Mouse (Mus musculus) lung, embryonic 16.5 days (tissue): ENCODE measurements around the gene Pld2. TPM values are rescaled to one million over a fixed set of nuclear protein-coding genes. Genes with fewer than 3 reads are reported as not detected.
A peak's percentile ranks its signal among the peaks of the same experiment; 100 is the strongest.
"Not testable (repeated sequence)": the region's sequence is repeated elsewhere in the genome, so short reads cannot be mapped to it uniquely, and the experiment has no call there.

ENCODE experiments used
- ATAC-seq: fragments of 200-750 bp; cut with Nextera tagmentation; 2 replicates; pipeline ENCODE4 v1.8.0; 2017; ENCODE audit warnings: low read depth, mild to moderate bottlenecking, moderate library complexity
- H3K27ac ChIP-seq: fragments of 300-500 bp; sonication (generic); 2 replicates; pipeline ENCODE4 v1.5.1; 2014; ENCODE audit warnings: mild to moderate bottlenecking, control low read depth, low read length
- H3K27me3 ChIP-seq: fragments of 300-500 bp; sonication (generic); 2 replicates; pipeline ENCODE4 v1.6.1; 2014; ENCODE audit warnings: low read depth, low read length, mixed read lengths; ENCODE audit not compliant: control insufficient read depth, insufficient read depth
- H3K36me3 ChIP-seq: fragments of 300-500 bp; sonication (generic); 2 replicates; pipeline ENCODE4 v1.6.1; 2014; ENCODE audit warnings: low read length; ENCODE audit not compliant: control insufficient read depth, insufficient read depth
- H3K4me1 ChIP-seq: fragments of 300-500 bp; sonication (generic); replicated peaks from 2 replicates; pipeline ENCODE4 v1.6.1; 2014; ENCODE audit warnings: low read length, mixed read lengths; ENCODE audit not compliant: control insufficient read depth, insufficient read depth
- H3K4me2 ChIP-seq: fragments of 300-500 bp; sonication (generic); 2 replicates; pipeline ENCODE4 v1.6.1; 2014; ENCODE audit warnings: low read depth, low read length, control low read depth
- H3K4me3 ChIP-seq: fragments of 300-500 bp; sonication (generic); 2 replicates; pipeline ENCODE4 v1.5.1; 2014; ENCODE audit warnings: mild to moderate bottlenecking, low read length, control low read depth
- H3K9ac ChIP-seq: fragments of 300-500 bp; sonication (generic); 2 replicates; pipeline ENCODE4 v1.6.1; 2014; ENCODE audit warnings: low read length, control low read depth
- H3K9me3 ChIP-seq: fragments of 300-500 bp; sonication (generic); 2 replicates; pipeline ENCODE4 v1.6.1; 2016; ENCODE audit warnings: low read length; ENCODE audit not compliant: control insufficient read depth
- WGBS: fragments of 180-500 bp; shearing (Covaris S2); extraction: QIAGEN DNeasy Blood & Tissue Kit; methylation state at CpG from one replicate; pipeline ENCODE4 v1.1.7; 2014; 5-methylcytosine and 5-hydroxymethylcytosine counted together
- polyA plus RNA-seq: library from polyadenylated mRNA; unstranded; fragments of >200 nt; fragmentation: Nextera tagmentation; extraction: Ambion mirVana; gene quantifications from 2 replicates; pipeline ENCODE4 v1.2.1, GENCODE M21; 2015

The Pld2 gene
- polyA plus RNA-seq, 1 experiment from 2014 or later: 12.5 TPM

DNA sequence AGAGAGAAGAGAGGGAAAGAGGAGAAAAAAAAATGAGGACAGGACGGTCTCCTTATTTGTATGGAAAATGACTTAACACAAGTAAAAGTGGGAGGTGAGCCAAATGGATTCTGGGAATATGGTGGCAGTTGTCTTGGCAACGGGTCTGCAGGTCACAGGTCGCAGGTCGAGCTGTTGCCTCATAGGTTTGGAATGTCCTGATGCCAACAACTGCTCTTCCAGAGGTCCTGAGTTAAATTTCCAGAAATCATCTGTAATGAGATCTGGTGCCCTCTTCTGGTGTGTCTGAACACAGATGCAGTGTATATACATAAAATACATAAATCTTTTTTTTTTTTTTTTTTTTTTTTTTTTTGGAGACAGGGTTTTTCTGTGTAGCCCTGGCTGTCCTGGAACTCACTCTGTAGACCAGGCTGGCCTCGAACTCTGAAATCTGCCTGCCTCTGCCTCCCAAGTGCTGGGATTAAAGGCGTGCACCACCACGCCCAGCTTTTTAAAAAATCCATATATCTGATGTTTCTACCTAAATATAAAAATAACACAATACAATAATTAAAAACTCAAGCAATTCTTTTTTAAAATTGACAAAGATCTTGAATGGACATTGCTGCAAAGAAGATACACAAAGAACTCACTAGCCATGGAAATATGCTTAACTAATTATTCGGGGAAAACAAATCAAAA lies 16.4 kb upstream of the Pld2 start:
- not testable (repeated sequence) for H3K27ac ChIP-seq, H3K4me2 ChIP-seq, H3K9ac ChIP-seq, H3K9me3 ChIP-seq, ATAC-seq, H3K4me1 ChIP-seq, H3K4me3 ChIP-seq, H3K27me3 ChIP-seq
- H3K36me3 ChIP-seq: peaks cover 17% of the 10 kb centered on the region
- 78% methylated on average over 8 of the region's 8 CpGs for WGBS

DNA sequence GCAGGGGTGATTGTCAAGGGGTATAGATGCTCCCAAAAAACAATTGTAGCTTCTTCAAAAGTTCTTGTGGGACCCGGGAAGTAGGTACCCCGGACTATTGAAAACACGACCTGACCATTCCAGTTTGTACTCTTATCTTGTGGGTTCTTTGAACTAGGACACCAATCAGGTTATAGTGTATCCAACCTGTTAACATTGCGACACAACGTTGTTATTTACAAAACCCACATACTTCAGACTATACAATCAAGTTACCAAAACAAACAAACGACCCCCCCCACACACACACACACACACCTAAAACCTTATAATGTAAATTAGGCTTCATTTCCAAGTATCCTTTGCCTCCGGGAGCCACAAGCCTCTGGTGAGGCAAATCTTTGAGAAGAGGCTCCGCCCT lies 15.1 kb upstream of the Pld2 start:
- Histone ChIP-seq H3K4me2 (peak overlapping the region; percentile 37), H3K27ac (no peak overlapping the region), H3K4me1 (peaks cover 8% of the 10 kb centered on the region), H3K9me3 (no peaks in the 10 kb centered on the region), H3K27me3 (no peaks in the 10 kb centered on the region), H3K9ac (peak overlapping the region; percentile 36), H3K36me3 (peaks cover 18% of the 10 kb centered on the region), H3K4me3 (peak overlapping the region; percentile 78)
- WGBS: 4% methylated on average over 8 of the region's 8 CpGs
- no peak for ATAC-seq

DNA sequence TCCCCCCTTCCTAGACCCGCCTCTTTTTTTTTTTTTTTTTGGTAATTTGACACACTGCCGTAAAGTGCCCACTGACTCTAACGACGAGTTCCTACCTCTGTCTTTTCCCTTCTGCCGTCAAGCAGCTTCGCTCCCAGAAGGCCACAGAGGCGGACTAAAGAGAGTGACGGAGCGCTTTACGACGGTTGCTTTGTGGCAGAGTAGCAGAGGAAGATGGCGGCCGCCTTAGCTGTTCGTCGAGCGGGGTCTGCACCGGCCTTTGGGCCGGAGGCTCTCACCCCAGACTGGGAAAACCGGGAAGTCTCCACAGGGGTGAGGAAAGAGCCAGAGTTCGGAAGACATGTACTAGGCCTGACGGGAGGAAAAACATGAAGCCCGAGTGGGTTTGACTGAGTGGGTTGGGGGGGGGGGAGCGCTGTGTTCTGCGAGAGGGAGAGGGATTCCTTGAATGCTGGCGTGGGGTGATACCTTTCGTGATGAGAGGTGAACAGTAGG lies 14.6 kb upstream of the Pld2 start, which contains the start of gene Psmb6:
Gene Psmb6 (plus strand): TSS at position 184 of the 495 bp plus-strand sequence.
- H3K4me1 ChIP-seq: peaks cover 5% of the 10 kb centered on the region
- H3K27ac ChIP-seq: no peak within 1 kb of the TSS
- H3K27me3 ChIP-seq: no peaks in the 10 kb centered on the region
- peak; percentile 95 for ATAC-seq
- peak within 1 kb of the TSS; percentile 81 for H3K9ac ChIP-seq
- H3K9me3 ChIP-seq: no peaks in the 10 kb centered on the region
- peak within 1 kb of the TSS; percentile 58 for H3K4me2 ChIP-seq
- H3K36me3 ChIP-seq: peaks cover 18% of the 10 kb centered on the region
- 0% methylated on average over 25 of the region's 26 CpGs for WGBS
- peak within 1 kb of the TSS; percentile 78 for H3K4me3 ChIP-seq

DNA sequence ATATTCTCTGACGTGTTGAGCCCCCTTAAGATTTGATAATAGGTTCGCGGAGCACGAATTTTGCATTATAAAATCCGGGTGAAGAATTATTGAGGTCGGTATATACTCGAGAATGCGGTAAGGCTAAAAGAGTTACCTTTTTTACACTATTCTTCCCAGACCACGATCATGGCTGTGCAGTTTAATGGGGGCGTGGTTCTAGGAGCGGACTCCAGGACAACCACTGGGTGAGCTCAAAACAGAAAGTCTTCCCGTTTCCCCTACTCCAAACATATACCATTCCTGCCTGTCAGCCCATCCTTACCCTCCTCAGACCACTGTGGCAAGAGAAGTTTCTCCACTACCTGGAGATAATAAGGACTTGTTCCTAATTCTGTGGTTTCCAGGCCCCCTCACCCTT lies 14.1 kb upstream of the Pld2 start:
- ATAC-seq: peak; percentile 42
- H3K27ac ChIP-seq: no peak overlapping the region
- 1% methylated on average over 12 of the region's 12 CpGs for WGBS

DNA sequence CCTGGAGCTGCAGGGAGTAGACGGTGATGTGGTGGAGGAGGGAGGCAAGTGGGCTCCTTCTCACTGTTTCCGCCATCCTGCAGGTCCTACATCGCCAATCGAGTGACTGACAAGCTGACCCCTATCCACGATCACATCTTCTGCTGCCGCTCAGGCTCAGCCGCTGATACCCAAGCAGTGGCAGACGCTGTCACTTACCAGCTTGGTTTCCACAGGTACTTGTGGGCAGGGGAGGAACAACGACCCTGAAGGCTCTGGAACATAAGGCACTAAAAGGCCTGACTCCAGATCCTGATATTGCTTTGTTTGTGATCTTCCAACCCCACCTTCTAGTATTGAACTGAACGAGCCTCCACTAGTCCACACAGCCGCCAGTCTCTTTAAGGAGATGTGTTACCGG lies 13.7 kb upstream of the Pld2 start:
- ATAC-seq: no peak
- Histone ChIP-seq H3K9me3 (no peaks in the 10 kb centered on the region), H3K9ac (peak overlapping the region; percentile 81), H3K27me3 (no peaks in the 10 kb centered on the region), H3K27ac (no peak overlapping the region), H3K4me1 (peaks cover 5% of the 10 kb centered on the region), H3K4me2 (peak overlapping the region; percentile 58), H3K36me3 (peaks cover 18% of the 10 kb centered on the region), H3K4me3 (peak overlapping the region; percentile 78)
- WGBS: 78% methylated on average over 12 of the region's 12 CpGs

More for the DNA sequence above, 14.1 kb upstream of the Pld2 start:
- Histone ChIP-seq H3K4me1 (peaks cover 5% of the 10 kb centered on the region), H3K27me3 (no peaks in the 10 kb centered on the region), H3K36me3 (peaks cover 18% of the 10 kb centered on the region), H3K9ac (peak overlapping the region; percentile 81), H3K4me2 (peak overlapping the region; percentile 58), H3K4me3 (peak overlapping the region; percentile 78), H3K9me3 (no peaks in the 10 kb centered on the region)

DNA sequence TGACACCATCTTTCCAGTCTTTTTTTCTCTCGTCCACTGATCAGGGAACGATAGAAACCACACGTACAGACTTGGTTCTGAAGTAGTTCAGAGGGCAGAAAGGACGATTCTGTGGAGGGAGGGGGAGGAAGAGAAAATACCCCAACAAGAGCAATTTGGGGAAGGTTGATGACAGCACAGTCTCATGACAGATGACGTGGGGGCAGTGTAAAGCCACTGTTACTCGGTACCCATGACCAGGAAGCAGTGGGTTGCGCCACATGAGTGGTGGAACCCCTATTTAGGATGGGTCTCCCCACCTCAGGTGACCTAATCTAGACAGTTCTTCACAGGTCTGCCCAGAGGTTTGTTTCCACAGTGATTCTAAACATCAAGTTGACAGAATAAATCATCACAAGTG lies 11.3 kb upstream of the Pld2 start:
- H3K4me2 ChIP-seq: no peak overlapping the region
- peaks cover 18% of the 10 kb centered on the region for H3K36me3 ChIP-seq
- WGBS: 79% methylated on average over 7 of the region's 7 CpGs
- peaks cover 5% of the 10 kb centered on the region for H3K4me1 ChIP-seq
- H3K27me3 ChIP-seq: no peaks in the 10 kb centered on the region
- no peak for ATAC-seq
- no peak overlapping the region for H3K4me3 ChIP-seq
- H3K27ac ChIP-seq: no peak overlapping the region
- H3K9ac ChIP-seq: no peak overlapping the region
- H3K9me3 ChIP-seq: no peaks in the 10 kb centered on the region

DNA sequence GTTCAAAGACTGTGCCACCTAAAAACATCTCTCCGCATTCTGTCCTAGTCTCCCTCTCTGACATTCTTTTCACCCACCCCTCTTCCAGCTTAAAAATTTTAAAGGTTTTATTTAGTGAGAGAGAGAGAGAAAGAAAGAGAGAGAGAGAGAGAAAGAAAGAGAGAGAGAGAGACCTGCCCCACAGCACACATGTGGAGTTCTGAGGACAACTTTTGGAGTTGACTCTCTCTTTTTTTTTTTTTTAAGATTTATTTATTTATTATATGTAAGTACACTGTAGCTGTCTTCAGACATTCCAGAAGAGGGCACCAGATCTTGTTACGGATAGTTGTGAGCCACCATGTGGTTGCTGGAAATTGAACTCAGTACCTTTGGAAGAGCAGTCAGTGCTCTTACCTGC lies 8.8 kb upstream of the Pld2 start:
- not testable (repeated sequence) for H3K27me3 ChIP-seq, H3K4me1 ChIP-seq, H3K4me3 ChIP-seq, H3K9me3 ChIP-seq, H3K4me2 ChIP-seq, H3K27ac ChIP-seq, H3K9ac ChIP-seq, ATAC-seq
- H3K36me3 ChIP-seq: peaks cover 18% of the 10 kb centered on the region
- WGBS: 83% methylated on average over 2 of the region's 2 CpGs

DNA sequence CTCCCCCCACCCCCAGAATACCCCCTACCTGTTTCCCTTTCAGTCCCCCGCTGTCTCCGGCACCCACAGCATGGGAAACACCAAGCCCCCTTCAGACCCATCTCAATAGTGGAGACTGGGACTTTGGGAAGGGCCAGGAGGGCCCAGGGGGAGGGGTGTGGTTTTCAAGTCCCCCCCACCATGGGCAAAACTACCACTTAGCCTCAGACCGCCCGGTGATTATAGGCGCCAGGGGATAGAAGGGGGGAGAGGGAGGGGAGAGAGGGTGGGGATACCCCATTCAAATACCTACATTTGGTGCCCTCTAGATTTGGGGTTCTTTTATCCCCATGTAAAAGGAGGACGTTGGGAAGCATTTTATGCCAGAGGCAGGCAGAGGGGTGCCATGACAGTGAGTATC lies 7.0 kb upstream of the Pld2 start, which contains the start of gene Gm40193:
Gene Gm40193 (minus strand): TSS at position 101 of the 400 bp plus-strand sequence.
- no peak within 1 kb of the TSS for H3K4me2 ChIP-seq
- no peaks in the 10 kb centered on the region for H3K9me3 ChIP-seq
- WGBS: 78% methylated on average over 6 of the region's 6 CpGs
- H3K27ac ChIP-seq: no peak within 1 kb of the TSS
- H3K9ac ChIP-seq: no peak within 1 kb of the TSS
- no peak within 1 kb of the TSS for H3K4me3 ChIP-seq
- H3K4me1 ChIP-seq: no peaks in the 10 kb centered on the region
- H3K27me3 ChIP-seq: no peaks in the 10 kb centered on the region
- peaks cover 6% of the 10 kb centered on the region for H3K36me3 ChIP-seq
- no peak for ATAC-seq

DNA sequence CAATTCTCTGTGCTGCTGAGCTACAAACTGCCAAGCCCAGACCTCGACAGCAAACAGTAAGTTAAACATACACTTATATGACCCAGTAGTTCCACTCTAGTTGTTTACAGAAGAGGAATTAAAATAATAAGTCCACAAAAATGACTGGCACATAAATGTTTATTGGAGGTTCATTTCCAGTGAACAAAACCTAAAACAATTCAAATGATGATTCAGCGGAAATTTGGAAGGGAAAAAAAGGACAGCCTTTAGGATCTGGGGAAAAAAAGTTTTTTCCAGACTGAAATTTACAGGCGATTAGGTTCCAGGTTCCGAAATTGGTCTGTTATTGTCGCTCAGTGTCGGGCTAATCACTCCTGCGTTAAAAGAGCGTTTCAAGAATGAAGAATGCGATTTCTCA lies 441 bp upstream of the Pld2 start:
- Histone ChIP-seq H3K27me3 (no peaks in the 10 kb centered on the region), H3K4me2 (peak overlapping the region; percentile 68), H3K4me3 (peak overlapping the region; percentile 74), H3K9me3 (no peaks in the 10 kb centered on the region), H3K4me1 (peaks cover 7% of the 10 kb centered on the region; the same call in 1 of the 2 replicates), H3K27ac (peak overlapping the region; percentile 80), H3K9ac (peak overlapping the region; percentile 75), H3K36me3 (peaks cover 2% of the 10 kb centered on the region; the same call in 1 of the 2 replicates)
- 11% methylated on average over 9 of the region's 9 CpGs for WGBS
- ATAC-seq: no peak
